Mouse (Mus musculus) midbrain, embryonic 15.5 days (tissue): Measurements from ENCODE around the gene Pglyrp2. TPM values are rescaled to one million over a fixed set of nuclear protein-coding genes. Genes with fewer than 3 reads are reported as not detected.
A peak's percentile ranks its signal among the peaks of the same experiment; 100 is the strongest.

ENCODE experiments used
- ATAC-seq: fragments of 200-750 bp; cut with Nextera tagmentation; replicated peaks from 2 replicates; pipeline ENCODE4 v1.8.0; 2017; ENCODE audit warnings: moderate TSS enrichment
- H3K27ac ChIP-seq: fragments of 300-500 bp; sonication (generic); 2 replicates; pipeline ENCODE4 v1.5.1; 2015; ENCODE audit warnings: mild to moderate bottlenecking, inconsistent platforms
- H3K27me3 ChIP-seq: fragments of 300-500 bp; sonication (generic); replicated peaks from 2 replicates; pipeline ENCODE4 v1.6.1; 2015; ENCODE audit warnings: inconsistent platforms
- H3K36me3 ChIP-seq: fragments of 300-500 bp; sonication (generic); replicated peaks from 2 replicates; pipeline ENCODE4 v1.6.1; 2015; ENCODE audit warnings: inconsistent platforms
- H3K4me1 ChIP-seq: fragments of 300-500 bp; sonication (generic); 2 replicates; pipeline ENCODE4 v1.6.1; 2015; ENCODE audit warnings: inconsistent platforms
- H3K4me2 ChIP-seq: fragments of 300-500 bp; sonication (generic); 2 replicates; pipeline ENCODE4 v1.6.1; 2015; ENCODE audit warnings: inconsistent platforms, mild to moderate bottlenecking, moderate library complexity
- H3K4me3 ChIP-seq: fragments of 300-500 bp; sonication (generic); 2 replicates; pipeline ENCODE4 v1.5.1; 2015; ENCODE audit warnings: mild to moderate bottlenecking, inconsistent platforms
- H3K9ac ChIP-seq: fragments of 300-500 bp; sonication (generic); 2 replicates; pipeline ENCODE4 v1.6.1; 2015; ENCODE audit warnings: mild to moderate bottlenecking, inconsistent platforms
- H3K9me3 ChIP-seq: fragments of 300-500 bp; sonication (generic); 2 replicates; pipeline ENCODE4 v1.6.1; 2016; ENCODE audit warnings: inconsistent platforms
- WGBS: fragments of 180-500 bp; shearing (Covaris S2); methylation state at CpG from one replicate; pipeline ENCODE4 v1.1.7; 2015; ENCODE audit warnings: mixed read lengths; 5-methylcytosine and 5-hydroxymethylcytosine counted together
- polyA plus RNA-seq: library from polyadenylated mRNA; unstranded; fragments of >200 nt; fragmentation: Nextera tagmentation; extraction: Ambion mirVana; gene quantifications from 2 replicates; pipeline ENCODE4 v1.2.1, GENCODE M21; 2015

The Pglyrp2 gene
- polyA plus RNA-seq, 1 experiment from 2014 or later, result not detected

DNA sequence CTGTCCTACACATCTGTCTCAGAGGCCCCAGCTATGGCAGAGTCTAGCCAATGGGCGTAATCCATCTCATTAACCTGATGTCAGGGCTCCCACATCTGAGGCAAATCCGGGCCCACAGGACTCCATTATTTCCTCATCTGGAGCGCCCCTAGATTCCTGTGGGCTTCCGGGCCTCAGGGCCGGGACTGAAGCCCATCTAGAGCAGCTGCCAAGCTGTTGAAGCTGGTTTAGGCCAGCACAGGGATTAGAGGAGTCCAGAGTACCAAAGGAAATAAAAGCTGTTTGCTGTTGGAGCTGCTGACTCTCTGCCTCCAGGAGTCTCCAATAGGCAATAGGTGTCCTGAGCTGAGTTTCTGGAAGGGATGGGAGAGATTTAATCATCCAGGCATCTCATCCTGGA, 11.2 kb upstream of the Pglyrp2 start:
- no peak overlapping the region for H3K4me3 ChIP-seq
- H3K4me2 ChIP-seq, result no peak overlapping the region
- H3K27me3 ChIP-seq, result no peaks in the 10 kb centered on the region
- 72% methylated on average over 5 of the region's 5 CpGs for WGBS
- no peaks in the 10 kb centered on the region for H3K36me3 ChIP-seq
- ATAC-seq, result no peak
- H3K27ac ChIP-seq, result no peak overlapping the region
- H3K4me1 ChIP-seq, result no peaks in the 10 kb centered on the region
- H3K9ac ChIP-seq, result no peak overlapping the region
- H3K9me3 ChIP-seq, result no peaks in the 10 kb centered on the region

DNA sequence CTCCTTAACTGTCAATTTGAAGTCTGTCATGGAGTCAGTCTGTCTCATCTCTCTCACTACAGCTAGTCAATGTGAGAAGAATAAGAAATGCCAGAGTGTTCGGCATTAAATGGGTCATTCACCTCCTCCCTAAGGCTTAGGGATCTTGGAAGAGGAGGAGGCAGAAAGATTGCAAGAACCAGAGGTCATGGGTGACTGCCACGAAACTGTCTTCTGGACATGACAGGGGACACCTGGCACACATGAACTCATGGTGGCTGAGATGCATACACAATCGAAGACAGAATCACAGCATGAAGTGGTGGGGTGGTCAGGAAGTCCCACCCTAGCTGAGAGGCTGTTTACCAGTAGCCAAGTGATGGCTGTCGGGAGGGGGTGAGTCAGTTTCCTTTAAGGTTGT, 10.4 kb upstream of the Pglyrp2 start:
- 79% methylated on average over 4 of the region's 4 CpGs for WGBS
- no peaks in the 10 kb centered on the region for H3K4me1 ChIP-seq
- no peak overlapping the region for H3K4me3 ChIP-seq
- no peaks in the 10 kb centered on the region for H3K27me3 ChIP-seq
- H3K36me3 ChIP-seq, result no peaks in the 10 kb centered on the region
- H3K4me2 ChIP-seq, result no peak overlapping the region
- no peak for ATAC-seq
- no peak overlapping the region for H3K9ac ChIP-seq
- no peak overlapping the region for H3K27ac ChIP-seq
- H3K9me3 ChIP-seq, result no peaks in the 10 kb centered on the region

DNA sequence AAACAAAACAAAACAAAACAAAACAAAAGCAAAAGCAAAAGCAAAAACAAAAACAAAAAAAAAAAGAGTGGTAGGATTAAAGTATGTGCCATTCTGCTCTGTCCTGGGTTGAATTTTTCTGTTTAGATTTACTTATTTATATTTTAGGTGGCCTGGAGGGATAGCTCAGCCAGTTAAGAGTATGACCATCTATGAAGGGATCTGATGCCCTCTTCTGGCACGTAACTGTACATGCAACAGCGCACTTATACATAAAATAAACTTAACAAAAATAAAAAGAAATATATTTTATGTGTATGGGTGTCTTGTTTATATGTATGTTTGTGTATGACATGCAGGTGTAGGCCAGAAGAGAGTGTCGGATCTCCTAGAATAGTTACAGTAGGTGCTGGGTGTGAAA, 8.0 kb upstream of the Pglyrp2 start:
- no peak for ATAC-seq
- H3K4me2 ChIP-seq, result no peak overlapping the region
- WGBS, result 64% methylated on average over 3 of the region's 3 CpGs
- no peaks in the 10 kb centered on the region for H3K36me3 ChIP-seq
- no peak overlapping the region for H3K9ac ChIP-seq
- no peak overlapping the region for H3K27ac ChIP-seq
- H3K9me3 ChIP-seq, result no peaks in the 10 kb centered on the region
- no peak overlapping the region for H3K4me3 ChIP-seq
- H3K27me3 ChIP-seq, result no peaks in the 10 kb centered on the region
- H3K4me1 ChIP-seq, result no peaks in the 10 kb centered on the region

DNA sequence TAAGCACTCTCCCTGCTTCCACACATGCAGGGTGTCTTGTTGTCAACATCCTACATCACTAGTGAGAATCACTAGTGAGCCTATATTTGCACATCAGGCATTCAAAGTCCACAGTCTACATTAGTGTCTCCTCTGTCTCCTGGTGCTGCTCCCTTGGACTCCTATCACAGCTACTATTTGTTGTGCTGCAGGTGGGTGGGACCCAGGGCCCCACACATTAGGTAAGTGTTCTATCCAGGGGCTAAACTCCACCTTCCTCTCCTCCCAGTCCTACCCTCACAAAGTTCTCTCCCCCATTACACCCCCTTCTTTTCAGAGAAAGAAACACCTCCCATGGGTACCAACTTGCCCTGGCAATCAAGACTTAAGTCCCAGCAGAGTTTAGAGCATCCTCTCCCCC, 2.6 kb upstream of the Pglyrp2 start:
- Histone ChIP-seq H3K4me3 (no peak overlapping the region), H3K4me1 (no peaks in the 10 kb centered on the region), H3K36me3 (no peaks in the 10 kb centered on the region), H3K9ac (no peak overlapping the region), H3K27me3 (no peaks in the 10 kb centered on the region), H3K4me2 (no peak overlapping the region), H3K9me3 (no peaks in the 10 kb centered on the region), H3K27ac (no peak overlapping the region)
- no peak for ATAC-seq

DNA sequence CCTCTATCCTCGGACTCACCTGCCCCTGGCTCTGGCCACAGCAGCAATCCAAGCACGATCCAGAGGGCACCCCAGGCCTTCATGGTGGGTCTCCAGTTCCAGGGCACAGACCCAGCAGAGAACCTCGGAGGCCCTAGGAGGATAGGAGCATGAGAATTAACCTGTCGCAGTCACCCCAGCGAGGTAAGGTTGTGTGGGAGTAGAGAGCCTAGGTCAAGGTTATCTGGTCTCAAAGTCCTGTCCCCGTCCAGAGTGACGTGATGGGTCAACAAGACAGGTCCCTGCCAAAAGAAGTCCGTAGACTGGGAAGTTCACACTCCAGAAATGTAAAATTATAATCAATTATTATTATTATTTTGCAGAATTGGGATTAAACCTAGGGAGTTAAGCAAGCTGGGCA, 3.2 kb downstream of the Pglyrp2 start:
- H3K36me3 ChIP-seq, result no peaks in the 10 kb centered on the region
- no peak overlapping the region for H3K4me3 ChIP-seq
- 81% methylated on average over 8 of the region's 8 CpGs for WGBS
- no peaks in the 10 kb centered on the region for H3K9me3 ChIP-seq
- no peak overlapping the region for H3K4me2 ChIP-seq
- no peak overlapping the region for H3K27ac ChIP-seq
- no peaks in the 10 kb centered on the region for H3K4me1 ChIP-seq
- H3K27me3 ChIP-seq, result peaks cover 7% of the 10 kb centered on the region; the same call in 1 of the 2 replicates
- ATAC-seq, result no peak
- H3K9ac ChIP-seq, result no peak overlapping the region

DNA sequence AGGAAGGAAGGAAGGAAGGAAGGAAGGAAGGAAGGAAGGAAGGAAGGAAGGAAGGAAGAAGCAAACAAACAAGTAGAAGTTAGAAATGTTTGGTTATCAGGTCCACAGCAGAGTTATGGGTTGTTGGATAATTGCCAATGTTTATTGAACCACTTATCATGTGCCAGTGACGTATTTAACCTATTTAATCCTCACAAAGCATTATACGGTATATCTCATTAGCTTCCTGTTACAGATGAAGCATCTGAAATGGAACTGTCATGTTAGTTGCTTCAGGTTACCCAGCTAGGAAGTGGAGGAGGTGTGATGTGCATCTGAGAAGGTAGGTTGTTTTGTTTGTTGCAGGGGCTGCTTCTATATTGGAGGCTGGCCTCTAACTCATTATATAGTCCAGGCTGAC, 4.0 kb downstream of the Pglyrp2 start:
- Histone ChIP-seq H3K27ac (no peak overlapping the region), H3K4me2 (no peak overlapping the region), H3K36me3 (no peaks in the 10 kb centered on the region), H3K27me3 (peaks cover 10% of the 10 kb centered on the region; the same call in 1 of the 2 replicates), H3K9me3 (no peaks in the 10 kb centered on the region), H3K4me3 (no peak overlapping the region), H3K9ac (no peak overlapping the region), H3K4me1 (no peaks in the 10 kb centered on the region)
- 69% methylated on average over 2 of the region's 2 CpGs for WGBS
- ATAC-seq, result no peak

DNA sequence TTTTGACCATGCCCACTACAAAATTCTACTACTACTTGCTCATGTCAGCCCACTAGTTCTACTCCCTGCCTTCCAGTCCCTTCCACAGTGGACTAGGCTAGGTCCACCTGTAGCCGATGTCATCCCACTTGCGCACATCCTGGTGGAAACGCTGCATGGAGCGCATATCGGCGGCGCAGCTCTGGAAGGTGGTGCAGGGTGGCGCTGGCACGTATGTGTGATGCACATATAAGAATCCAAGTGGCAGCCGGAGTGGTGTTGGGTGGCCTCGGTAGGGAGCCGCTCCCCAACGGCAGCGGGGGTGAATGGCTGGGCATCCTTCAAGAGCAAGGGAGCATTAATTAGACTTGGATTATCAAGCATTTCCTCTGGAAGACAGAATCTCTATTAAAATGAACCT, 7.2 kb downstream of the Pglyrp2 start:
- Histone ChIP-seq H3K4me3 (no peak overlapping the region), H3K27me3 (peaks cover 10% of the 10 kb centered on the region; the same call in 1 of the 2 replicates), H3K4me2 (no peak overlapping the region), H3K27ac (no peak overlapping the region), H3K36me3 (no peaks in the 10 kb centered on the region), H3K9me3 (no peaks in the 10 kb centered on the region), H3K4me1 (no peaks in the 10 kb centered on the region), H3K9ac (no peak overlapping the region)
- WGBS, result 92% methylated on average over 14 of the region's 14 CpGs
- ATAC-seq, result no peak

DNA sequence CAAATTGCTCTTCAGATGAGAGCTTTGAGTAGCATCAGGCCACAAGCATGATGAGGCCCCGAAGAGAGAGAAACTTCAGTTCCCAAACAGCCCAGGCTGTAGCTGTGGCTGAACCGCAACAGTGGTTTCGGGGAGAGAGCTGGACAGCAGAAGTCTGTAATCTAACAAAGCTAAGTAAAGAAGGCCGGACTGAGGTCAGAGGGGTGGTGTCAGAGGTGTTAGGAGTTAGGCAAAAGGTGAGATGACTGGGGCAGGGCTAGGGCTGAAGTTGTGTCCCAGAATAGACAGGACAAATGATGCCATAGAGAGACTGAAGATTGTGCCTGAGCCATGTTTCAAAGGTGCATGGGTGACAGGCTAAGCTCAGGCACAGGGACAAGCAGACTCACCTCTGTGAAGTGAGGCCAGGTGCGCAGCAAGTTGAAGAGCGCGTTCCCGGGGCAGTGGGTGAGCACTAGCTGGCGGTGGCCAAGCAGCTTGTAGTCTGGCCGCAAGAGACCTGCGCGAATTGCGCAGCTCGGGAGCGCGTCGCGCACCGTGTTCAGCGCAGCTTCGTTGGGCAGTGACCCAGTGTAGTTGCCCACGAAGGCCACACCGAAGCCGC, 8.4 kb downstream of the Pglyrp2 start:
- no peaks in the 10 kb centered on the region for H3K36me3 ChIP-seq
- H3K9ac ChIP-seq, result no peak overlapping the region
- no peaks in the 10 kb centered on the region for H3K4me1 ChIP-seq

DNA sequence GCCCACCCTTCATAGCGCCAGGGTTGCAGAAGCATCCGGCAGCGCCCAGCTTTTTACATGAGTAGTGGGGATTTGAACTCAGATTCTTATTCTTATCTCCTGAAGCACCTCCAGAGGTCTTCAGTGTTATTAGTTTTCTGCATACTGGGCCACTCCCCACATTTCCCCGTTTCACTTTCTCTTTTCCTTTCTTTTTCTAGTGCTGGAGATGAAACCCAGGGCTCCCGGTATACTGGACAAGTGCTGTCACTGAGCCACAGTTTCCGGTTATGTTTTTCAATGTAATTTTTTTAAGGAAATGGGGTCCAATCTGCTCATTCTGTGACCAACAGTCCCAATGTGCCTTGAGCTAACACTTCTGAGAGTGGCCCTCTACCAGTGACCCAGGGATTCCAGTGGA, 12.1 kb downstream of the Pglyrp2 start:
- Histone ChIP-seq H3K9me3 (no peaks in the 10 kb centered on the region), H3K4me1 (no peaks in the 10 kb centered on the region), H3K4me3 (no peak overlapping the region), H3K9ac (no peak overlapping the region), H3K4me2 (no peak overlapping the region), H3K36me3 (no peaks in the 10 kb centered on the region), H3K27ac (no peak overlapping the region), H3K27me3 (peaks cover 10% of the 10 kb centered on the region; the same call in 1 of the 2 replicates)
- ATAC-seq, result no peak
- 92% methylated on average over 6 of the region's 6 CpGs for WGBS

More for the DNA sequence above, 8.4 kb downstream of the Pglyrp2 start:
- H3K9me3 ChIP-seq, result no peaks in the 10 kb centered on the region
- no peak for ATAC-seq
- no peak overlapping the region for H3K27ac ChIP-seq
- H3K27me3 ChIP-seq, result peaks cover 10% of the 10 kb centered on the region; the same call in 1 of the 2 replicates
- no peak overlapping the region for H3K4me3 ChIP-seq
- no peak overlapping the region for H3K4me2 ChIP-seq
- WGBS, result 58% methylated on average over 24 of the region's 24 CpGs

DNA sequence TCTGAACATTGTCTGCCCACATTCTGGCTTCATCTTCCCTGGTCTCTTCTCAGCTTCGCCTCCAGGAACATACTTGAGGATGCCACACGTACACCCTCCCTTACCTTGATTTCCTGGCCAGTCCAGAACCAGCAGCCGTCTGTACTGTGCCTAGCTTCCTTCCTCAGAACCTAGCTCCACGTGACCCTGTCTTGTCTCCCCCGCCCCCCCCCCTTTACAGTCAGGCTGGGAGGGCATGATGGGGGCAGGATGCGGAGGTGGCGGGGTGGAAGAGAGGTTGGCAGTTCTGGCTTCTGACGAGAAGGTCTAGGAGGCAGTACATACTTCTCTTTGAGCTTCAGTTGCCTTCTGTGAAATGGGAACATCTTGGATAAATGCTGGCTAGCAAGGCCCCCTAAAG, 20.6 kb downstream of the Pglyrp2 start, which contains the start of gene Rasal3:
TSS of gene Rasal3 (minus strand) at position 167 of the 400 bp plus-strand sequence.
- peaks cover 7% of the 10 kb centered on the region for H3K27me3 ChIP-seq
- no peak for ATAC-seq
- no peak within 1 kb of the TSS for H3K9ac ChIP-seq
- no peaks in the 10 kb centered on the region for H3K4me1 ChIP-seq
- H3K9me3 ChIP-seq, result no peaks in the 10 kb centered on the region
- no peak within 1 kb of the TSS for H3K4me3 ChIP-seq
- 83% methylated on average over 8 of the region's 8 CpGs for WGBS
- no peaks in the 10 kb centered on the region for H3K36me3 ChIP-seq
- no peak within 1 kb of the TSS for H3K27ac ChIP-seq
- H3K4me2 ChIP-seq, result no peak within 1 kb of the TSS

DNA sequence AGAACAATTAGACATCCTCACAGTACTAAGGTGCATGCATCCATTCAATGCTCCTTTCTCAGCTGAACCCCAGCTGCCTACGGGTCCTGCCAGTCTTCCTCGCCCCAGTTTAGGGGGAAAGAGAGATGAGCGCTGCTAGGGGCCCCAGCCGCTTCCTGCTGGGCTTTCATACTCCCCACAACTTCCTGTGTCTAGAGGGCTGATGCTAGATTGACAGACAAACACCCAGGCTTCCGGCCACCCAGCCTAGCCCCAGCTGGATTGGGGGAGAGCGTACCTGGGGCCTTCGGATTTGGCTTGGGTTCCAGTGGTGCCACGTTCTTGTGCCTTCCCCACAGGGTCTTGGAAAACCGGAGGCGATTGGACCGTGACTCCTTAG, 21.2 kb downstream of the Pglyrp2 start:
- Histone ChIP-seq H3K9ac (no peak overlapping the region), H3K9me3 (no peaks in the 10 kb centered on the region), H3K27me3 (peaks cover 14% of the 10 kb centered on the region), H3K4me2 (no peak overlapping the region), H3K4me1 (no peaks in the 10 kb centered on the region), H3K27ac (no peak overlapping the region), H3K36me3 (no peaks in the 10 kb centered on the region), H3K4me3 (no peak overlapping the region)
- no peak for ATAC-seq
- 80% methylated on average over 11 of the region's 11 CpGs for WGBS

DNA sequence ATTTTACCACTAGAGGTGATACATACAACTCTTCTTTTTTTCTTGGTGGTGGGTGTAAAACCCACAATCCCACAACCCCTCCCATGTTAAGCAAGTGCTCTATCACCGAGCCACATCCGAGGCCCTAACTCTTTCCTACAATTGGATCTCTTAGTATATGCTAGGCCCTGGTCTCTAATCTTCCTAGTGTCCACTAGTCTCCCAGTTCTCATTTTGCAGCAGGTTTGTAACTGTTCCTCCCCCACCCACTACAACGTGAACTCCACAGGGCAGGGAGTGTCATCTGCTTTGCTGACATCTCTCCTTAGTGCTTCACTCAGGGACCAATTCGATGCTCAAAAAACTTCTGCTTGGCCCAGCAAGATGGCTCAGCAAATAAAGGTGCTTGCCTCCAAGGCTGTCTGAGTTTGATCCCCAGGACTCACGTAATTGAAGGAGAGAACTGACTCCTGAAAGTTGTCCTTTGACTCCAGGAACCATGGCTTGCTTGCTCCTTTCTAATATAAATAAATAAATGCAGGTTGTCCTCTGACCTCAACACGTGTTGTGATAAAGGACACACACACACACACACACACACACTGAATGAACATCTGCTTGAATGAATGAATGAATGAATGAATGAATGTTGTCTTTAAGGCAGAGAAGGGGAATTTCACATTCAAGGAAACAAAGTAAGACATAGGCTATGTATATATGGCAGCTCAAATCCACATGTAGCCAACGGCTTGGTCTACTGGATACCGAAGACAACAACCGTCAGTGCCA, 21.8 kb downstream of the Pglyrp2 start:
- WGBS, result 84% methylated on average over 9 of the region's 9 CpGs
- ATAC-seq, result no peak
- Histone ChIP-seq H3K27me3 (peaks cover 20% of the 10 kb centered on the region), H3K4me3 (no peak overlapping the region), H3K27ac (no peak overlapping the region), H3K36me3 (no peaks in the 10 kb centered on the region), H3K4me1 (no peaks in the 10 kb centered on the region), H3K9ac (no peak overlapping the region), H3K4me2 (no peak overlapping the region), H3K9me3 (no peaks in the 10 kb centered on the region)

DNA sequence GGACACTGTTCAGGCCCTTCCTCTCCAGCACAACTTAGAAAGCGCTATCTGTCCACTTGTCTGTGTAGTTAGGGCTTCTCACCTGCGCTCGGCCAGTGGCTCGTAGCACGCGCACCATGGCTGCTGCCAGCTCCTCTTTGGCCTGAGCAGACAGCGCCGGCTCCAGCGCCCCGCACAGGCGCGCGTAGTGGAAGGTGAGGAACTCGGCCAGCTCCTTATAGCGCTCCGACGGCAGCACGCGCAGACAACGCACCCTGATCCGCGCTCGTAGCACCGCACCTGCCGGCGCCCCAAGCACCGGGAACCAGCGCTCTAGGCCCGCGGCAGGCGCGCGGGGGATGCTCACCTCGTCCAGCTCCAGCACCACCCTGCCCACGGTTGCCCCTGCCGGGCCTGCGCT, 27.7 kb downstream of the Pglyrp2 start:
- ATAC-seq, result no peak
- Histone ChIP-seq H3K36me3 (no peaks in the 10 kb centered on the region), H3K9ac (no peak overlapping the region), H3K27ac (no peak overlapping the region), H3K4me1 (peaks cover 3% of the 10 kb centered on the region; the same call in 1 of the 2 replicates), H3K4me3 (peak overlapping the region; percentile 16), H3K9me3 (no peaks in the 10 kb centered on the region), H3K27me3 (peaks cover 77% of the 10 kb centered on the region), H3K4me2 (peak overlapping the region; percentile 42)
- WGBS, result 5% methylated on average over 37 of the region's 37 CpGs
